Mouse (Mus musculus): ENCODE data around the gene Fam118a.
"Not testable (repeated sequence)": the region's sequence is repeated elsewhere in the genome, so short reads cannot be mapped to it uniquely, and the experiment has no call there.

Gene Fam118a

DNA sequence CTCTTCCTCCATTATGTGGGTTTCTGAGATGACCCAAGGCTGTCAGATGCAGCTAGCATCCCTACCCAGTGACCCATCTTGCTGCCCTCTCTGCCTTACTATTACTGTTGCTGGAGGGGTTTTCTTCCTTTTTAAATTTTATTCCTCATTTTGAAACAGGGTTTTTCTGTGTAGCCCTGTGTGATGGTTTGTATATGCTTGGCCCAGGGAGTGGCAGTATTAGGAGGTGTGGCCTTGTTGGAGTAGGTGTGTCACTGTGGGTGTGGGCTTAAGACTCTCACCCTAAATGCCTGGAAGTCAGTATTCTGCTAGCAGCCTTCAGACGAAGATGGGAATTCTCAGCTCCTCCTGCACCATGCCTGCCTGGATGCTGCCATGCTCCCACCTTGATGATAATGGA is at the start of gene Fam118a:
Fam118a (plus strand) TSS at position 301 of the 400 bp plus-strand sequence.
- DNase-seq, result not testable (repeated sequence)

DNA sequence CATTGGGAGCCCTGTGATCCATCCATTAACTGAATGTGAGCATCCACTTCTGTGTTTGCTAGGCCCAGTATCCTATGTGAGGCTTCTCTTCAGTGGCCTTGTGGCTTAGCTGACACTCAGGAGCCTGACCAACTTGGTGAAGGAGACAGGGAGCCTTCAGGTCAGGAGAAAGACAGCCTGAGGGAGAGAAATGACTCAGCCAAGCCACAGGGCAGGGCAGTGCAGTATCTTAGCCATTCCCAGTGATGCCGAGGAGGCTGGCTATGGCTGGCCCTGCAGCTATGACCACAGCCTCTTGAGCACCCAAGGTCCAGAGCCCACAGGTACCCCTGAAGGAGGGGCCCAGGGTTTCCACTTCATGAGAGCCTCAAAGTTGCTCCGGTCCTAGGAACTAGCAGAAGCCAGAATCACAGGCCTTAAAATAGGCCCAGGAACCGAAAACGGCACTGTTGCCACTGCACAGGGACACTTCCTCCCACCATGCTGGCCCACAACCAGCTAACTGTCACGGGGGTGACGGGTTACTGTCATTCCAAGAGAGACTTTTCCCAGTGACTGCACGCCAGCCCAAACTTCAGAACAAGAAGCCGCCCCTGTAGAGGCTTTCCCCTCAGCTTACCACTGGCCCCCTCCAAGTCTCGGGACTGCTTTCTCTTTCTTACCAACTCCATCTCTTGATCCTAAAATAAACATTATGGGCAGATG is 47.0 kb upstream of the Fam118a start:
- no peak for DNase-seq

DNA sequence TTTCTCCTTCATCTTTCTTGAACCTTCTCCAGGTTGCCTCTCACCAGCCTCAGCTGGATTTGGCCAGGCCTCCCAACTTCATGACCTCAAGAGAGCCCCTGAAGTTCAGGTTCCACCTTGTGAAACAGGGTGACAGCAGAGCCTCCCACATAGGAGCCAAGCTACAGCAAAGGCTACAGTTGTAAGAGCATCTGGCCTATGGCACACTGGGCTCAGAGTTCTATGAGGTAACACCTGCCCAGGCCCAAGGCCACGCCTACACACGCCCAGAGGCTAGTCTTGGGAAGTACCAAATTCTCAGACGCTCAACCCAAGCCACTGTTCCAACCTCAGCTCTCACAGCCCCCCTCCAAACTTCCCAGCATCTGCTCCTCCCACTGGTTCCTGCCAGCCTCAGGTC is 45.9 kb upstream of the Fam118a start:
- DNase-seq, result no peak

DNA sequence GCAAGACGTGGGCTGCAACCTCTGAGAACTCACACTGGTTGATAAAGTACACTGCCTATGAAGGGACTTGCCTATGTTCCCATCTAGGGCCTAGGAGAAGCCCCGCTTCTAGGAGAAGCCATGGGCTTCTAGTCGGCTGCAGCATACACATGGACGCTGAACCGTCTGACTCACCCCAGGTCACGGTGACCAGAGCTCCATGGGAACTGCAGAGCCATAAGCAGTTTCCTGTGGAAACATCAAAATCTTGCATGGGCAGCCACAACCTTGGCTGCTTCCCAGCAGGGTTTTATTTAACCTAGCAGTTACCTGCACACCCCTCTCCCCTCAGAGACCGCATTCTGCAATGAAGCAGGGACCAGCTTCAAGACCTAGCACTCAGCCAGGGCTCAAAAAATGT is 45.0 kb upstream of the Fam118a start:
- DNase-seq, result no peak

DNA sequence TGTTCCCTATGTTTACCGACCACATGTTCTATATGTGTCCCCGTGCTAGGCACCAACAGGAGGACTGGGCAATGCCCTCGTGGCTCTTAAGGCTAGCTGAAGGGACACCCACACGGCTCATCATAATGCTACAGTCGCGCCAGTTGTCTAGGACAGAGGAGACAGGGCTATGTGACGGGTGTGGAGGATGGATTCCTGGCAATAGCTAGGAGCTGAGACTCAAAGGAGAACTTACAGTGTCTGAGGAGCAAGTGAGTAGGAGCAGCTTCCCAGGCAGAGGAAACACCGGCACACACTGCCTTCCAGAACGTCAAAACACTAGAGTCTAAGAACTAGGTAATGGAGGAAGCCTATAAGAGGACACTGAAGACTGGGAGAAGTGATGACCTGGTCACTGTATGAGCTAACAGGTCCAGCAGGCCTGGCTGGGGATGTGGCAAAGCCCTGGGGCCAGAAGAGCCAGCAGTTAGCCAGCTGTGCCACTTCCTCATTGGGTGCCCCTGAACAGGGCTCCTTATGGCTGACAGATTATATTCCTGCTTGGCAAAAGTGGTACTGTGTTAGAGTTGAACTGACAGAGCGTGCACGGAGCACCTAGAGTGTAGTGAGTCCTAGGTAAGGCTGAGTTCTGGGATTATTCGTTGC is 43.1 kb upstream of the Fam118a start:
- DNase-seq, result no peak

DNA sequence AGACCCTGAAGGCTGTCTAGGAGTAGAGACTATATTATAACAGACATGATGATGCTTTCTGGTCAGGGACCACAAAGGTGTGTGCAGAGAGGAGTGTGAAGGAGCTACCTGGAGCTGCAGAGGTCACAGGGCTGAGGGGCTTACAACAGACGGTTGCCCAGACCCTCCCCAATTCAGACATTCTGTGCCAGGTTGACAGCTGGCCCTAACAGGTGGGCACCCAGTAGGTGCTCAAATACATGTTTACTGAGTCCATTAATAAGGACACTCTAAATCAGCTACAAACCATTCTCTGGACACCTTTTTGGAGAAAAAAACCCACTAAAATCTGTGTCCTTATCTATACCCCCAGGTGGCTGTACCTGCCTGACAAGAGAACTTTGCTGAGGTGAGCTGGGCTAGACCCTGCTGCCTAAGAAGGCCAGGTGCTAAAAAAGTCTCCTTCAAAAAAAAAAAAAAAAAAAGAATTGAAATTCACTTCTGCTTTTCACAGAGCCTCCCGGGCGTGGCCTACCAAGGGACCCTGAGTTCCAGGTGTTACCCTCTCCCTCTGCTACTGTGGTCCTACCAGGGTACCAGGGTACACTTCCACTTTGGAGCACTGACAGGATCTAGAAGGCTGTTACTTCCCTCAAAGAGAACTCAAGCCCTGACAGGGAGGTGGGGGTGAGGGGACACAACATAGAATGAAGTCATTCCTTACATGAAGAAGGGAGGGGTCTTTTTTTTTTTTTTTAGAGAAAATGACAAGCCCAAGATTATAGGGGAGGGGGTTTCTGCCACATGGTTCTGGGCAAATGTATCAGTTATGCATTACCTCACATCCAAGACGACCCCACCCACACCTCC is 42.4 kb upstream of the Fam118a start:
- DNase-seq, result no peak

DNA sequence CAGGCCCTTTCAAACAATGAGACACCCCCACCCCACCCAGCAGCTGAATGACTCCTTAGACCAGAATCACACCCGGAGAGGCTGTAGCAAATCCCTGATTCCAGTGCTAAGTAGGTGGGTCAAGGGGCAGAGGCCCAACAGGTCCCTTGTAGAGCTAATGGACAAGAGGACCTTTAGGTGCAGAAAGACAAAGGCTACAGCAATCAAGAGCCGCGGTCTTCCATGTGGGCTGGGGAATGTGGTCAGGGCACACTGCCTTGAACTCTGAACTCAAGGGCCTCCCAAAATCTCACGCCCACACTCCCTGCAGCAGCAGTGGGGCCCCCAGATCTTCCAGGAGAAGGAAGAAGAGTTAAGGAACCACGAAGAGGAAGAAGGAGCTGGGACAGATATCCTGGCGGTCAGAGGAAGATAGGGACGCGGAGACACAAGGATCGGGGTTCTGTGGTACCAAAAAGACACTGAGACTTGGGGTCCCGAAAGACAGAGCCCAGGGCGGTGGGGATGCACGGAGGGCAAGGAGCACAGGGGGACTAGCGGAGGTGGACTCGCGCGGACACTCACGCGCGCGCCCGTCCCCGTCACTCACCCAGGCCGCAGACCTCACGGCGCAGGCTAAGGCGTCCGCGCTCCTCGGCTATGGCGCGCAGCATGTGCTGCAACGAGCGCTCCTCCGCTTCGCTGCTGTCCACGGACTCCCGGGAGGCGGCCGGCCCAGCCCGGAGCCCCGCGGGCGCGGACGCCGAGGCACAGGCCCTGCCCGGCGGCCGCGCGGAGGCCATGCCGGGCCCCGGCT is 41.5 kb upstream of the Fam118a start:
- peak in 1 of 2 experiments; percentile 33 for DNase-seq

DNA sequence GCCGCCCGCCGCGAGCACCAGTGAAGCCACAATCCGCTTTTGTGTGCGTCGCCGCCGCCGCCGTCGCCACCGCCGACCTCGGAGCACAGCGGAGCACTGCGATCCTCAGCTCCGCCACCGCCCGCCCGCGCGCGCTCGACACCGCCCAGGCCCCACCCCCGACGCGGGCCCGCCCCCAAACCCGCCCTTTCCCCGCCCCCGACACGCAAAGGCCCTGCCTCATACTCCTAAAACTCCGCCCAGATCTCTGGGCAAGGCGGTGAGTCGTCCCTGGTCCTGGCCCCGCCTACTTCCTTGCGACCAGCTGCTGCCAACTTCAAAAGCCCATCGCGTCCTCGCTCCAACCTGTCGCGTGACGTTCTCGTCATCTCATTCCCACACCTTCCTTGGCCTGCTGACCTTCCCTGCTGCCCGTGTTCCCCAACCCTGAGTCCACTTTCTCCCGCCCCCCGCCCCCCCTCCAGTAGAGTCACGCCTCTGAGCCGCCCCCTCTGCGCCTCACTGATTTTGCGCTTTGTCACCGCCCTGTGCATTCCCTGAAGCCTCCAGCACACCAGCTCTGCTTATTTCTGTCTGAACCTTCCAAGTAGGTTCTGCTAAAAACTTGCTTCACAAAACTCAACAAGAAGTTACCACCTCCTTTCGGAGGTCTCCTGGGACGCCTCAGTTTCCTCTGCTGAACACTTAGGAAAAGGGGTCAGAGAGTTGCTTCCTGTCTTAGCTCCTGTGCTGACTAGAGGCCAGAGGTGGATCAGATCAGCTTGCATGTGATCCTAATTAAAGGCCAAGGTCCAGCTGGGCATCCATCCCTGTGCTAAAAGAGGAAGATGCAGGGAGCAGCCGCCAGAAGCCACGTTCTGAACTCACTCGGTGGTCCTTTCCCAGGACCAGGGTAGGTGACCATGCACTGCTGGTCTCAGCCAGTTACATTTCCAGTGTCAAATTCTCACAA is 40.6 kb upstream of the Fam118a start, which contains the start of gene 5031439G07Rik:
5031439G07Rik (minus strand) TSS at position 678 of the 952 bp plus-strand sequence.
- DNase-seq, result peak; percentile 94 to 96

DNA sequence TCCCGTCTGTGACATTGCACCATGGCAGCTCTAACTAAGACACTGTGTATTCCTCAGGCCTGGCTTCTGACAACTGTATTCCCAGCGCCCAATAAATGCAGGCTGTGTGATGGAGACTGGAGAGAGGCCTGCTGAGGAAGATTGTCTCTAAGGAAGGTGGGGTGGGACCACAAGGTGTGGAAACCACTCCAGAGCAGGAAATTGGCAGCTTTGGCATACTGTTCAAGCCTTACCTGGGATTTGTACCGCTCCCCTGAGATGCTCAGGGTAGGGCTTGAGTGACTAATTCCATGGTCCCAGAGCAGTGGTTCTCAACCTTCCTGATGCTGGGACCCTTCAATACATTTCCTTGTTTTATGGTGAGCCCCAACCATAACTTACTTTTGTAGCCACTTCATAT is 39.6 kb upstream of the Fam118a start:
- no peak for DNase-seq

DNA sequence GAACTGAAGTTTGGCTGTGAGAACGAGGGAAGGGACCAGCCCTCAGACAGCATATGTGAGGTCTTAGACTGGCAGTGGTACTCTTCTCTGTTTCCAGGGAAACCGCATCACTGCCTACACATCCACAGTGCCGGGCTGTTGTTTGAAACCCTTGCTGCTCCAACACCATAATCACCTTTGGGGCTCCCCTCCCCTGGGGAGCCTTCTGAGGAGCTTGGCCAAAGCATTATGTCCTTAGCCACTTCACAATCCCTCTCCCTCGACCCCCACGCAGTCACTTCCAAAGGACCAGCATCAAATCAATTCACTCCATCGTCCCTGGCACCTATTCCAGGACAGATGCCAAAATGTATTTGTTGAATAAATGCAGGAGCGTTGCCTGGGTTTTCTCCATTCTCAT is 39.0 kb upstream of the Fam118a start:
- no peak for DNase-seq

DNA sequence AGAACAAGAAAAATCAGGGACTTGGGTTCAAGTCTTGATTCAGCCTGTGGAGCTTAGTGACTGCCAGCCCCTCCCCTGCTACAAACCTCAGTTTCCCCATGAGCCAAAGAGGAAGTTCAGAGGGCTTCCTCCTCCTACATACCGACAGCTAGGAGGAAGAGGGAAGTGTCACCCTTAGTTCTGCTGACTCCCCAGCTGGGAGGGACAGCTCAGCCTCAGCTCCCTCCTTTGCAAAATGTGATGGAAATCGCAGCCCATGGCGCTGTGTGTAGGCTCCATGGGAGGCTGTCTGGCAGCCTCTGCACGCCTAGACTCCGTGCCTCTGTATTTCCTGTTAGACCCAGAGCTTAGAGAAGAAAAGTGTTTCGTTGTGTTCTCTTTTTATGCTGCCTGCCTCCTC is 34.2 kb upstream of the Fam118a start:
- DNase-seq, result no peak

DNA sequence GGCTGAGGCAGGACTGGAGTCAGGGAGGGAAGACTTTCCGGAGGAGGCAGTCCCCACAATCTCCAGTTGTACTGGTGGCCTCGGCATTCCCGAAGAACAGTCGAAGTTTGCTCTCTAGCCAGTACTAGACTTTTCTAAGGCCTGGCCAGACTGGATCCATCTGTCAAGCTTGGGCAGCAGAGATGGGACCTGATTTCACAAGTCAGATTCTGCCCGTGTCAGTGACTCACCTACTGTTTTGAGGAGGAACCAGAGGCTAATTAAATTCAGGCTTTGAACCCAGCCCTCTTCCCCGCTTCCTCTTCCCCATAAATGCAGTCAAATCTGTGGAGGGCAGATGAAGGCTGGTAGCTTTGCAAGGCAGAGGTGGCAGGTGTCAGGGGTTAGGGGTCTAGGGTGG is 33.7 kb upstream of the Fam118a start:
- no peak for DNase-seq

DNA sequence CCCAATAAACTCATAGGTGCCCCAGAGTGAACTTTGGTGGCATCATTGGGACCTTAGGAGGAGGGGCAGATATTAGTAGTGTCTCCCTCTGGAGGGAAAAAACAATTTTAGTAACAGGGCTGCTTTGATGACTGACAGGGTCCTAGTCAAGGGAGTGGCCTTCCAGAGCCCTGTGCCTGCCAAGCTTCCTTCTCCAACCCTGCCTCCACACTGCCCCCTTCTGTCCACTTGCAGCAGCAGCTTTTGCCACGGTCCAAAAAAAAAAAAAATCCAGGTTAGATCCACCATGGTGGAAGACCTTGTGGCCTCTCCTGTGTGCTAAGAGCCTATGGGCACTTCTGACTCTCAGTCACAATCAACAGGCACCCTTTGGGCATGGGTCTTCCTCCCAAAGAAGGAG is 32.8 kb upstream of the Fam118a start:
- DNase-seq, result peak; percentile 39 to 57

DNA sequence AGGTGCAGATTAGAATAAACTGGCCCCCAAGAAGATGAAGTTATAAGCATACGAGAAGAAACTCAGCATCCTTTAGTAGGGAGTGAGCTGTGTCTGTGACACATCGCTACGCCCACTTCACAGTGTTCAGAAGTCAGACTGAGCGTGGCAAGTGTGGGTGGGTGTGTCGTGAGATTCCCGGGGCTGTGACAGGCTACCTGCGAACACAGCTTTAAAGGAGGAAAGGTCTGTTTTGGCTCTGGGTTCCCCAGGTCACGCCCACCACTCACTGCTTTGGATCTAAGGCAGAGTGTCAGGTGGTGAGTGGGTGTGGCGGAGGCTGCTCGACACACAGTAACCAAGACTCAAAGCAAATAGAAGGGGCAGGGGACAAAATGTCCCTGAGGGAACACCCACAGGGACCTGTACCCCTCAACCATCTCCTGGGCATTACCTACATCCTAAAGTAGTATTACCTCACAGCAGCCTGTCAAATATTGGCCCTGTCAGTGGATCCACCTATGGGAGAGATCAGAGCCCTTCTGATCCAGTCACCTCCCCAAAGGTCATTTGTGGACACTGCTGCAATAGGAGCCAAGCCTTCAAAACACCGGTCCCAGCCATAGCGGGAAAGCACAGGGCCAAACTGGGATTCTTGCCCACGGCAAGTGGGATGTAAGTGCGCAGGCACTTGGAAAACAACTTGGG is 30.8 kb upstream of the Fam118a start:
- no peak for DNase-seq

DNA sequence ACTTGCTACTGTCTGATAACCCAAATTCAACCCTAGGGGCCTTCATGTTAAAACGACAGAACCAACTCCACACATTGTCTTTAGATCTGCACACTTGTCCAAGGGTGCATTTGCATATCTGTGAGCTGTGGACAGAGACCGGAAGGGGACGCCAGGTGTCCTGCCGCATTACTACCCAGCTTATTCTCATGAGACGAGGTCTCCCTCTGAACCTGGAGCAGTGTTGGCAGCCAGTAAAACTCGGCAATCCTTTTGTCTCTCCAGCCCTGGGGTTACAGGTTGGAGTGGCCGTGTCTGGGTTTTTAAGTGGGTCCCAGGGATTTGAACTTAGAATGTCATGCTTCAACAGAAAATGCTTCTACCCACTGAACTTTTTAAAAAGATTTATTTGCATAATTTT is 28.8 kb upstream of the Fam118a start:
- DNase-seq, result no peak

DNA sequence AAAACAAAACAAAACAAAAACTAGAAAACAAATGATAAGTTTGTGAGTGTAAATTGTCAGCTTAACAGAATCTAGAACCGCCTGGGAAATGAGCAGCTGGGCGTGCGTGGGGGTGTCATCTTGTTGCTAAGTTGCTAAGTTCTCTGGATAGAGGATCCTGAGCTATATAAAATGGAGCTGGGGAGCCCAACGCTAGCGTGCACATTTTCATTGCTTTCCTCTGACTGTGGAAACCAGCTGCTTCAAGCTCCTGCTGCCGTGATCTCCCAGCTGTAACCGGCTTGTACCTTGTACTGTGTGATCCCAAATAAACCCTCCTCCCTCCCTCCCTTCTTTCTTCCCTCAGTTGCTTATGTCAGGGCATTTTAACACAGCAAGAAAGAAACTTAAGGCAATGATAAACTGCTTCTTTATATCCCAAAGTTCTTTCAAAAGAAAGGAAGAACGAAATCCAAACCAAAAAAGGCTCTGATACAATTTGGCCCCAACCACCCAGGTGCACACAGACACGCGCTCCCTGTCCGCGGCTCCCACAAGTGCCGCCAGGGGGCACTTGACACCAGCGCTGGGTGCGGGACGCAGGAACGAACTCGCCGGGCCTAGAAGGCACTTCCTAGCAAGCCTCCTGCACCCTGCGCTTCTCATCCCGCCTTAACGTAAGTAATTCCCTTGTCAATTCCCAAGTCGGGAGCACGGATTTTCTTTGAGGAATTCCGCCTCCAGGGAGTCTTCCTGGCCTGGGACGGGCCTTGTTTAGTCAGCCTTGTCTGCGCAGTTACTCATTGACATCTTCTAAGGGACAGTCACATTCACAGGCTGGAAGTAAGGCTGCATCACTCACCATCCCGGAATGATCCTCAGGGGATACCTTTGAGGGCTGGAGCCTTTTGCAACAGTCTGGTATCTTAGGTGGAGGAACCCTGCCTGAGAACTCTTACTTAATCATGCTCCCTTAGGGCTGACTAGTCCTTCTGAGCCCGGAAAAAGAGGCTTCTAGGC is 27.5 kb upstream of the Fam118a start:
- peak; percentile 70 to 81 for DNase-seq

DNA sequence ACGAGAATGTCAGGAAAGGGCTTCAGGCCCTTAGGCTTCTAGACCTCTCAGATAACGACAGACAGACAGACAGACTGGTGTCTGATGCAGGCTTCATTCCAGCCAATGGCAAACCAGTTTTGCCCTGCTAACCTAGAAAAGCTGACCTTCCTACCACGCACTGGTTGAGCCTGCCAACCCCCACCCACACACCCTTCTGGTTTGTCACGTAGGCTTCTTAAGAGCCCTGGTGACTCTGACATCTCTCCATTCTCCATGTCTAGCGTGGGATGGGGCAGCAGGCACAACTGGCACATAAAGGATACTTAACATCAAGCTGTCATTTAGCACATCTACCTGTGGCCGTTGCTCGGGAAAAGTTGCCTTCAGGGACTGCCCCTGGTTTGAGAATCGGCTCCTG is 19.1 kb upstream of the Fam118a start:
- no peak for DNase-seq

DNA sequence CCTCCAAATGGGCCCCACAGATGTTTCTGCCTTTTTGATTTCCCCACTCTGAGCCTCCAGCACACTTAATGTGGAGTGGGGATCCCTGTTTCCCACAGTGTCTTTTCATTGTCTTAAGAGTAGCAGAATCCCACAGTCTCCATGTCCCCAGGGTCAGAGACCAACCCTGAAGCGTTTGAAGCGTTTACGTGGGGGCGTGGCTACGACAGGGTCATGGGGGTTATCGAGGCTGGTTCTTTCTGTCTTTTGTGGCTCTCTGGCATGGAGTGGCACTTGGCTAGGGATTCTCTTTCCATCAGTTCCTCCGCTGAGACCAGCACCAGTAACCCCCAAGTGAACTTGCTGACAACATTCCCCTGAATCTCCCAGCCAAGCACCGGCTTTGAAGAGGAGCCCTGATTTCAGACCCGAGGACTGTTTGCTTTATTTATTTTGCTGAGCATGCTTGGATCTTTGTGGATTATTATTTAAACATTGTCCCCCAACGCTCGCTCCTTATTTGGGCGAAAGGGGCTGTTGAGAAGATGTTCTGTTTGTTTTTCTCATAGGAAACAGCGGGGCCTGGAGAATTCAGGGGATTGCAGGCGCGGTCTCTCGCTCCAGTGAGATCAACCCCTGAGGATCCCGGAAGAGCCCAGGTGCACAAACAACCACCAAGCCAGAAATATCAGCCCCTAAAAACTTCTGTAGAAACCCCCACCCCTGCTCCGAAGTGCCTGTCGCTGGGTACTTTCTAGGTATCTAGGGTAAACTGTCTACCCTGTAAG is 16.7 kb upstream of the Fam118a start:
- DNase-seq, result no peak

DNA sequence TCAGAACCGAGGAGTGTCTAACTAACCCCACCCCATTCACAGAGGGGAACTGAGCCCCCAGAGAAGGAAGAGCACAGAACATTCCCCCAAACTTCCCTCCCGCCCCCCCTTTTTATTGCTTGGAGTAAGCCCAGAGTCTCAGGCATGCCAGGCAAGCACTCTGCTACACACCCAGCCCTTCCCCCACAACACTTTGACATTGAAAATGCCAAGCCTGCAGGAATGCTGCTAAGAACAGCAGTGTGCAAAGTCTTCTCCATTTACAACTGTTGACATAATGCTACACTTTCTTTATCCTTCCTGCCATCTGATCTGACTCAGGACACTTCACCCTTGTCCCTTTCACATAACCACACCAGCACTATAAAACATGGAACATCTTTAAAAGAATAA is 16.1 kb upstream of the Fam118a start:
- DNase-seq, result peak; percentile 40 to 50
